In the genomic region with DNA sequence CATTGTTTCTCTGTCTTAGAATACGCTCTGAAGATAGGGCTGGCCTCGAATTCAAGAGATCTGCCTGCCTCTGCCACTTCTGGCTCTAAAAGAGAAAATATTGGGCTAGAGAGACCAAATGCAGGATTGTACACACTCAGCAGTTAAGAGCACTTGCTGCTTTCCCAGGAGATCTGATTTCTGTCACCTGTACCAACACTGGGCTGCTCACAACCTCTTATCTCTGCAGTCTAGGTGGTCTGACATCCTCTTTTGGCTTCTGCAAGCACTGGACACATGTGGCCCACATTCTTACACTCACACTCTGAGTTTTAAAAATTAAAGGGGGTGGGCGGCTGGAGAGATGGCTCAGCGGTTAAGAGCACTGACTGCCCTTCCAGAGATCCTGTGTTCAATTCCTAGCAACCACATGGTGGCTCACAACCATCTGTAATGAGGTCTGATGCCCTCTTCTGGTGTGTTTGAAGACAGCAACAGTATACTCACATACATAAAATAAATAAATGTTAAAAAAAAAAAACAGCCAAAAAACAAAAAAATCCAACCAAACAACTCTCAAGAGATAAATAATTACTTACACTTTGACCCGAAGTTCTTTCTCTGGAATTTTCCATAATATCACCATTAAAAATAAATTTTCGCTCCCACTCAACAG, we compare ENCODE assay signal across 8 mouse cellular contexts. TPM values are rescaled to one million over a fixed set of nuclear protein-coding genes. Genes with fewer than 3 reads are reported as not detected.
DNase-seq lines count a peak whose midpoint lies in the region; ATAC-seq and TF ChIP-seq lines count a peak whose summit lies in the region.

No protein-coding gene starts in this region.

- peak overlapping the region; percentile 86 for H3K4me2 ChIP-seq in liver, embryonic 11.5 days
- peak overlapping the region; percentile 80 for H3K4me2 ChIP-seq in embryonic facial prominence, embryonic 15.5 days (replicated peaks)
- H3K4me2 ChIP-seq in intestine, postnatal 0 days (replicated peaks; ENCODE audit: low read depth) = peak overlapping the region; percentile 71
- H3K4me2 ChIP-seq in neural tube, embryonic 13.5 days = peak overlapping the region; percentile 97

- H3K9ac ChIP-seq in liver, embryonic 11.5 days (ENCODE audit: low read depth, low read length) = peak overlapping the region; percentile 47
- H3K9ac ChIP-seq in embryonic facial prominence, embryonic 15.5 days = no peak overlapping the region
- H3K9ac ChIP-seq in intestine, postnatal 0 days (ENCODE audit: low read depth, low read length) = no peak overlapping the region
- H3K9ac ChIP-seq in neural tube, embryonic 13.5 days = peak overlapping the region; percentile 93

- peak overlapping the region; percentile 84 for H3K4me3 ChIP-seq in liver, embryonic 11.5 days (ENCODE audit: low read depth, low read length)
- peak overlapping the region; percentile 89 for H3K4me3 ChIP-seq in embryonic facial prominence, embryonic 15.5 days (replicated peaks)
- H3K4me3 ChIP-seq in intestine, postnatal 0 days (ENCODE audit: low read depth, low read length) = peak overlapping the region; percentile 60; the same call in 1 of the 2 replicates
- peak overlapping the region; percentile 95 for H3K4me3 ChIP-seq in neural tube, embryonic 13.5 days

- H3K4me1 ChIP-seq in liver, embryonic 11.5 days (replicated peaks; ENCODE audit: control insufficient read depth, insufficient read depth, low read length) = peaks cover 12% of the 10 kb centered on the region
- H3K4me1 ChIP-seq in embryonic facial prominence, embryonic 15.5 days = peaks cover 23% of the 10 kb centered on the region
- 0 out of 2 replicates have a peak, but pooled peaks cover 4% of the 10 kb centered on the region for H3K4me1 ChIP-seq in intestine, postnatal 0 days (replicated peaks; ENCODE audit: control insufficient read depth, insufficient read depth, low read length)
- peaks cover 35% of the 10 kb centered on the region for H3K4me1 ChIP-seq in neural tube, embryonic 13.5 days (replicated peaks)

- no peak for DNase-seq in liver, embryonic 11.5 days (ENCODE audit: low spot score)
- DNase-seq in liver = no peak
- DNase-seq in frontal cortex, postnatal 25 days (ENCODE audit: low spot score in 2 of 2) = no peak
- no peak for DNase-seq in cerebellum, postnatal 4 days (ENCODE audit: low spot score in 2 of 2)
- no peak for DNase-seq in right cerebral cortex, postnatal 10 days (ENCODE audit: low spot score in 2 of 2)

- no peaks in the 10 kb centered on the region for H3K9me3 ChIP-seq in liver, embryonic 11.5 days (ENCODE audit: control insufficient read depth, low read length)
- no peaks in the 10 kb centered on the region for H3K9me3 ChIP-seq in embryonic facial prominence, embryonic 15.5 days (replicated peaks)
- no peaks in the 10 kb centered on the region for H3K9me3 ChIP-seq in intestine, postnatal 0 days (ENCODE audit: control insufficient read depth)
- no peaks in the 10 kb centered on the region for H3K9me3 ChIP-seq in neural tube, embryonic 13.5 days

- H3K36me3 ChIP-seq in liver, embryonic 11.5 days (ENCODE audit: control insufficient read depth, insufficient read depth, low read length) = peaks cover 32% of the 10 kb centered on the region
- peaks cover 44% of the 10 kb centered on the region for H3K36me3 ChIP-seq in embryonic facial prominence, embryonic 15.5 days
- H3K36me3 ChIP-seq in intestine, postnatal 0 days (ENCODE audit: control insufficient read depth, insufficient read depth) = peaks cover 35% of the 10 kb centered on the region
- H3K36me3 ChIP-seq in neural tube, embryonic 13.5 days = peaks cover 47% of the 10 kb centered on the region

- peak; percentile 34; the same call in 1 of the 2 replicates for TF ChIP-seq CTCF in intestine, postnatal 0 days (IDR thresholded peaks at IDR 0.05; ENCODE audit: low read depth)

- H3K27ac ChIP-seq in liver, embryonic 11.5 days (ENCODE audit: low read depth, low read length) = no peak overlapping the region
- H3K27ac ChIP-seq in embryonic facial prominence, embryonic 15.5 days (replicated peaks) = no peak overlapping the region
- H3K27ac ChIP-seq in intestine, postnatal 0 days (ENCODE audit: low read depth, low read length) = no peak overlapping the region
- no peak overlapping the region for H3K27ac ChIP-seq in neural tube, embryonic 13.5 days (replicated peaks)

- 49% methylated on average over 6 of the region's 6 CpGs for WGBS in liver, embryonic 11.5 days
- WGBS in embryonic facial prominence, embryonic 15.5 days = 67% methylated on average over 6 of the region's 6 CpGs
- WGBS in intestine, postnatal 0 days = 65% methylated on average over 6 of the region's 6 CpGs
- 69% methylated on average over 6 of the region's 6 CpGs for WGBS in neural tube, embryonic 13.5 days

- H3K27me3 ChIP-seq in liver, embryonic 11.5 days (replicated peaks; ENCODE audit: control insufficient read depth, insufficient read depth, low read length) = no peaks in the 10 kb centered on the region
- H3K27me3 ChIP-seq in embryonic facial prominence, embryonic 15.5 days = no peaks in the 10 kb centered on the region
- no peaks in the 10 kb centered on the region for H3K27me3 ChIP-seq in intestine, postnatal 0 days (replicated peaks; ENCODE audit: control insufficient read depth, insufficient read depth, low read length)
- H3K27me3 ChIP-seq in neural tube, embryonic 13.5 days = no peaks in the 10 kb centered on the region

- ATAC-seq in liver, embryonic 11.5 days (replicated peaks; ENCODE audit: low FRiP score) = no peak
- no peak for ATAC-seq in embryonic facial prominence, embryonic 15.5 days (ENCODE audit: insufficient number of reproducible peaks, low FRiP score, low TSS enrichment, low read depth)
- no peak for ATAC-seq in intestine, postnatal 0 days
- no peak for ATAC-seq in neural tube, embryonic 13.5 days (ENCODE audit: low read depth)

RNA-seq across cellular contexts. Expression of gene Rsl1d1, which starts 1.3 kb away (rescaled TPM):
- 313 and 345 TPM in 2 replicates for polyA plus RNA-seq in liver, embryonic 11.5 days (2014; fragmentation: Nextera tagmentation; extraction: Ambion mirVana)
- 153 and 159 TPM in 2 replicates for polyA plus RNA-seq in embryonic facial prominence, embryonic 15.5 days (2015; fragmentation: Nextera tagmentation; extraction: Ambion mirVana)
- 61.1 and 65.5 TPM in 2 replicates for polyA plus RNA-seq in intestine, postnatal 0 days (2015; fragmentation: Nextera tagmentation; extraction: Ambion mirVana)
- 144 and 164 TPM in 2 replicates for polyA plus RNA-seq in neural tube, embryonic 13.5 days (2015; fragmentation: Nextera tagmentation; extraction: Ambion mirVana)

RNA-seq across cellular contexts. Expression of gene Zc3h7a, which starts 25.7 kb away (rescaled TPM):
- 87.9 and 92.2 TPM in 2 replicates for polyA plus RNA-seq in liver, embryonic 11.5 days (2014; fragmentation: Nextera tagmentation; extraction: Ambion mirVana)
- 99.5 and 106 TPM in 2 replicates for polyA plus RNA-seq in embryonic facial prominence, embryonic 15.5 days (2015; fragmentation: Nextera tagmentation; extraction: Ambion mirVana)
- polyA plus RNA-seq in intestine, postnatal 0 days (2015; fragmentation: Nextera tagmentation; extraction: Ambion mirVana) = 32.4 and 41.2 TPM in 2 replicates
- polyA plus RNA-seq in neural tube, embryonic 13.5 days (2015; fragmentation: Nextera tagmentation; extraction: Ambion mirVana) = 74.6 and 83.8 TPM in 2 replicates

RNA-seq across cellular contexts. Expression of gene Gspt1, which starts 52.3 kb away (rescaled TPM):
- polyA plus RNA-seq in liver, embryonic 11.5 days (2014; fragmentation: Nextera tagmentation; extraction: Ambion mirVana) = 126 and 129 TPM in 2 replicates
- 77.0 and 77.7 TPM in 2 replicates for polyA plus RNA-seq in embryonic facial prominence, embryonic 15.5 days (2015; fragmentation: Nextera tagmentation; extraction: Ambion mirVana)
- 47.3 and 48.4 TPM in 2 replicates for polyA plus RNA-seq in intestine, postnatal 0 days (2015; fragmentation: Nextera tagmentation; extraction: Ambion mirVana)
- 52.4 and 62.7 TPM in 2 replicates for polyA plus RNA-seq in neural tube, embryonic 13.5 days (2015; fragmentation: Nextera tagmentation; extraction: Ambion mirVana)

Comparison
In these comparisons a context has a peak if more than half of its experiments do, and no peak if none do; other contexts are left out.
1. H3K9ac ChIP-seq: peak in liver, embryonic 11.5 days (single experiment) and neural tube, embryonic 13.5 days (single experiment); none in embryonic facial prominence, embryonic 15.5 days (single experiment) and intestine, postnatal 0 days (single experiment).
2. Peak in every context shown above with its lines, with median percentiles within 50 percentile points of each other: H3K4me2 ChIP-seq and H3K4me3 ChIP-seq.